Mouse (Mus musculus): ENCODE measurements around the gene Atp5l. TPM values are rescaled to one million over a fixed set of nuclear protein-coding genes. Genes with fewer than 3 reads are reported as not detected.
"Not testable (repeated sequence)": the region's sequence is repeated elsewhere in the genome, so short reads cannot be mapped to it uniquely, and the experiment has no call there.

Atp5l gene
- 618 and 665 TPM in 2 replicates for polyA plus RNA-seq (2014; fragmentation: Nextera tagmentation; extraction: Ambion mirVana)

- H3K27me3 ChIP-seq (ENCODE audit: insufficient read depth, low read length) = no peaks in the 10 kb centered on the region
- ATAC-seq (ENCODE audit: insufficient read depth) (peak; percentile 92), DNase-seq (peak; percentile 99)
- no peak for TF ChIP-seq CTCF (IDR thresholded peaks at IDR 0.05; ENCODE audit: low read depth)
- WGBS = under 1% methylated on average over 48 of the region's 48 CpGs
- H3K4me2 ChIP-seq = peak within 1 kb of the TSS; percentile 84
- peaks cover 3% of the 10 kb centered on the region; the same call in 1 of the 2 replicates for H3K4me1 ChIP-seq (ENCODE audit: insufficient read depth)
- peak within 1 kb of the TSS; percentile 94 for H3K9ac ChIP-seq
- no peaks in the 10 kb centered on the region for H3K9me3 ChIP-seq (ENCODE audit: low read depth, low read length)
- H3K36me3 ChIP-seq (ENCODE audit: insufficient read depth) = no peaks in the 10 kb centered on the region
- H3K27ac ChIP-seq (ENCODE audit: low read depth) = peak within 1 kb of the TSS; percentile 85
- H3K4me3 ChIP-seq (ENCODE audit: low read depth, low read length) = peak within 1 kb of the TSS; percentile 86
Observed at GRCm38 (mm10) chr9:44920374-44921122, at the start of gene Atp5l. TSS of gene Atp5l (minus strand) at chr9:44920742.

GRCm38 (mm10) chr9:44969450-44969849, 48.9 kb upstream of the Atp5l start:
- Histone ChIP-seq H3K4me2 (no peak overlapping the region), H3K4me3 (ENCODE audit: low read depth, low read length) (no peak overlapping the region), H3K36me3 (ENCODE audit: insufficient read depth) (no peaks in the 10 kb centered on the region), H3K9me3 (ENCODE audit: low read depth, low read length) (no peaks in the 10 kb centered on the region), H3K4me1 (ENCODE audit: insufficient read depth) (peaks cover 4% of the 10 kb centered on the region; the same call in 1 of the 2 replicates), H3K27me3 (ENCODE audit: insufficient read depth, low read length) (no peaks in the 10 kb centered on the region), H3K27ac (ENCODE audit: low read depth) (no peak overlapping the region), H3K9ac (no peak overlapping the region)
- 0 out of 2 replicates have a peak, but pooled peaks have one; percentile 11 for TF ChIP-seq CTCF (IDR thresholded peaks at IDR 0.05; ENCODE audit: low read depth)
- ATAC-seq (ENCODE audit: insufficient read depth) (no peak), DNase-seq (peak; percentile 5)
- WGBS = 73% methylated on average over 1 of the region's 1 CpGs

- H3K4me1 ChIP-seq (ENCODE audit: insufficient read depth); H3K36me3 ChIP-seq (ENCODE audit: insufficient read depth); H3K9me3 ChIP-seq (ENCODE audit: low read depth, low read length); ATAC-seq (ENCODE audit: insufficient read depth); H3K27ac ChIP-seq (ENCODE audit: low read depth); H3K4me3 ChIP-seq (ENCODE audit: low read depth, low read length); H3K9ac ChIP-seq; H3K4me2 ChIP-seq; DNase-seq; H3K27me3 ChIP-seq (ENCODE audit: insufficient read depth, low read length): not testable (repeated sequence)
- WGBS = 80% methylated on average over 5 of the region's 5 CpGs
Observed at GRCm38 (mm10) chr9:44967763-44968162, 47.2 kb upstream of the Atp5l start.

GRCm38 (mm10) chr9:44966815-44967242, 46.3 kb upstream of the Atp5l start:
- no peak overlapping the region for H3K4me3 ChIP-seq (ENCODE audit: low read depth, low read length)
- no peak for ATAC-seq (ENCODE audit: insufficient read depth)
- no peaks in the 10 kb centered on the region for H3K9me3 ChIP-seq (ENCODE audit: low read depth, low read length)
- DNase-seq = peak; percentile 81
- peak; percentile 77 for TF ChIP-seq CTCF (IDR thresholded peaks at IDR 0.05; ENCODE audit: low read depth)
- no peak overlapping the region for H3K4me2 ChIP-seq
- no peak overlapping the region for H3K27ac ChIP-seq (ENCODE audit: low read depth)
- no peaks in the 10 kb centered on the region for H3K27me3 ChIP-seq (ENCODE audit: insufficient read depth, low read length)
- H3K4me1 ChIP-seq (ENCODE audit: insufficient read depth) = peaks cover 7% of the 10 kb centered on the region; the same call in 1 of the 2 replicates
- peaks cover 13% of the 10 kb centered on the region; the same call in 1 of the 2 replicates for H3K36me3 ChIP-seq (ENCODE audit: insufficient read depth)
- no peak overlapping the region for H3K9ac ChIP-seq
- WGBS = 23% methylated on average over 3 of the region's 3 CpGs

GRCm38 (mm10) chr9:44965833-44966466, 45.4 kb upstream of the Atp5l start:
- Histone ChIP-seq H3K9ac (peak overlapping the region; percentile 48), H3K9me3 (ENCODE audit: low read depth, low read length) (no peaks in the 10 kb centered on the region), H3K27ac (ENCODE audit: low read depth) (no peak overlapping the region), H3K4me1 (ENCODE audit: insufficient read depth) (peaks cover 7% of the 10 kb centered on the region; the same call in 1 of the 2 replicates), H3K27me3 (ENCODE audit: insufficient read depth, low read length) (no peaks in the 10 kb centered on the region), H3K36me3 (ENCODE audit: insufficient read depth) (peaks cover 20% of the 10 kb centered on the region), H3K4me2 (peak overlapping the region; percentile 68), H3K4me3 (ENCODE audit: low read depth, low read length) (peak overlapping the region; percentile 78)
- 17% methylated on average over 10 of the region's 10 CpGs for WGBS
- ATAC-seq (ENCODE audit: insufficient read depth) = no peak
- DNase-seq = no peak
- no peak for TF ChIP-seq CTCF (IDR thresholded peaks at IDR 0.05; ENCODE audit: low read depth)

GRCm38 (mm10) chr9:44965126-44965832, 44.7 kb upstream of the Atp5l start, which contains the start of gene Ube4a:
TSS of gene Ube4a (minus strand) at chr9:44965600.
- H3K27ac ChIP-seq (ENCODE audit: low read depth) = peak within 1 kb of the TSS; percentile 43; the same call in 1 of the 2 replicates
- peaks cover 7% of the 10 kb centered on the region; the same call in 1 of the 2 replicates for H3K4me1 ChIP-seq (ENCODE audit: insufficient read depth)
- ATAC-seq (ENCODE audit: insufficient read depth) = peak; percentile 95
- peak within 1 kb of the TSS; percentile 78 for H3K4me3 ChIP-seq (ENCODE audit: low read depth, low read length)
- no peak for TF ChIP-seq CTCF (IDR thresholded peaks at IDR 0.05; ENCODE audit: low read depth)
- H3K9me3 ChIP-seq (ENCODE audit: low read depth, low read length) = no peaks in the 10 kb centered on the region
- H3K4me2 ChIP-seq = peak within 1 kb of the TSS; percentile 68
- peaks cover 21% of the 10 kb centered on the region for H3K36me3 ChIP-seq (ENCODE audit: insufficient read depth)
- H3K27me3 ChIP-seq (ENCODE audit: insufficient read depth, low read length) = no peaks in the 10 kb centered on the region
- H3K9ac ChIP-seq = peak within 1 kb of the TSS; percentile 86
- WGBS = under 1% methylated on average over 39 of the region's 39 CpGs
- peak; percentile 99 for DNase-seq
